Mouse (Mus musculus) adrenal gland, postnatal 4 days (tissue): ENCODE measurements around the gene Dgki. TPM values are rescaled to one million over a fixed set of nuclear protein-coding genes. Genes with fewer than 3 reads are reported as not detected.
A peak's percentile ranks its signal among the peaks of the same experiment; 100 is the strongest.
"Not testable (repeated sequence)": the region's sequence is repeated elsewhere in the genome, so short reads cannot be mapped to it uniquely, and the experiment has no call there.

Experiments
- DNase-seq, 2 experiments: peaks; one replicate each; pipeline ENCODE4 v3.0.0; 2021 to 2022; ENCODE audit warnings: low spot score in 2 of 2, mixed read lengths in 2 of 2
- total RNA-seq, 2 experiments: library from RNA; stranded (reverse); gene quantifications; 2 replicates each; pipeline ENCODE4 v1.2.3; 2021

The Dgki gene
- total RNA-seq, 2 experiments from 2014 or later = 4.0 to 4.2 TPM

DNA sequence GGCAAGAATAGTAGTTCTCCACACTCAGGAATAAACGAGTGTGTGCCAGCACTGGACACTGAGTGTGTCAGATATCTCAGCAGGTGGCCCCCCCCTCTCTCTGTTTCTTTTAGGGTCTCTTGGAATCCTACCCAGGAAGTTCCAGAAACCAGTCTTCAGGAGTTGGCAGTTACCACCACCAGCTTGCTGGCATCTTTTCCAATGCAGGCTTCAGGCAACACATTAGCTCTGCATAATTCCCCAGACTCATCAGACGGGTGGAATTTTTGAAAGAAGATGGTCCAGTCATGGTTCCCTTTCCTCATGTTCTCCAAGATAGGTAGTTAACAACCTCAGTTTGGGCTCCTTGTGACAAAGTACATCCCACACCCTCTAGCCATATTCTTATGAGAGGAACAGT is 149.5 kb downstream of the Dgki start:
- DNase-seq = no peak

- no peak for DNase-seq
Measured at GRCm38 (mm10) chr6:37150038-37150437, 149.9 kb downstream of the Dgki start.

GRCm38 (mm10) chr6:37149196-37149595 is 150.8 kb downstream of the Dgki start:
- no peak for DNase-seq

GRCm38 (mm10) chr6:37147431-37148022 is 152.5 kb downstream of the Dgki start:
- DNase-seq = no peak

- no peak for DNase-seq
Measured at GRCm38 (mm10) chr6:37143867-37144163, 156.2 kb downstream of the Dgki start.

DNA sequence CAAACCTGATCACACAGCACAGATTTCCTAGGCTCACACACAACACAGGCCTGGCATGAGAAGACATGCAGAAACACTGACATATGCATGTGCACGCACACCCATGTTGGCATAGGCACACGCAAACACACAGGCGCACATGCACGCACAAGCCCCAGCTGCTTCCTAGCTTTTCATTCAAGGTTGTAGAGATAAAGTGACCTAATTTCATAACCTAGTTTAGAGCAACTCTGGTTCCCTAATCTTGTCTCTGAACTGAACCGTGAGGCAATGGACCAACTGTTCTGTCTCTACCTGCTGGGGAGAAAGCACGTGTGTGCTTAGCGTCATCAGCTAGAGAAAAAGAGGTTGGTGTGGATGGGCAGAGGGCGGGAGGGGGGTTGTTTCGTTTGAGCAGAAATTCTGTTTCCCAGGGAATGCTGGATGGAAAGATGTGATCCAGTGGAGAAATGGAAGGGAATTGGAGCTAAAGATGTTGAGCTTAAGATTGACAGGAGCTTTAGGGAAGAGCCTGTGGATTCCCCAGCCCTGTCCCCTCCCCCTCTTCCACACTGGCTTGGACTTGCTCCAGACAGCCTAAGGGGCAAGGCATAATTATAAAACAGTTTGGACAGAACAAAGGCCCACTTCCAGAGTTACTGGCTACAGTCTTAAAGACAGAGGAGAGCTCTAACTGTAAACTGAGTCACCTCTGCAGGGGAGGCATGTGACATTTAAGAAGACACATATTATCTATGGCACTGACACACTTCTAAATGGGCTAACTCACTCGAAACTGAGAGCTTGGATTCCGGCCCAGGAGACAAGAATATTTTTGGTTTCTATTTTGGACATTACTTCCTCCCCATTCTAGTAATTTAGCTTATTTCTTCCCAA is 156.8 kb downstream of the Dgki start:
- DNase-seq = no peak

- no peak for DNase-seq
Measured at GRCm38 (mm10) chr6:37138816-37139215, 161.2 kb downstream of the Dgki start.

GRCm38 (mm10) chr6:37131257-37131656 is 168.7 kb downstream of the Dgki start:
- DNase-seq = no peak

GRCm38 (mm10) chr6:37120417-37121154 is 179.4 kb downstream of the Dgki start:
- DNase-seq = no peak

DNA sequence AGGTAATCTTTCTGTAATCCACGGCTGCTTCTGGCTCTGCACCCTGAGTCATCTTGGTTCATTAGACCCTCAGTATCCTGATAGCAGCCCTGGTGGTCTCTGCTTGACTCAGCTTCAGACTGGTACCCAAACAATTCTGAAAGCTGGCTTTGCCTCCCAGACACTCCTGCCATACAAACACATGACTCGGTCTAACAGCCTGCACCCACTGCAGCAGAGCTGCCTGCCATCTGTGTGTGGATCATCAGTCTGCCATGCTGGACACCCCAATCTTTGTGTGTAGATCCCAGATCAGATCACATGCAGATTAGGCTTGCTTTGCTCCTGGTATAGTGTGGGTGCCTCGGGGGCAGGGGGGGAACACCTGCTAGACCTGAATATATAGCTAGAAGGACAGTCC is 180.8 kb downstream of the Dgki start:
- DNase-seq = no peak

DNA sequence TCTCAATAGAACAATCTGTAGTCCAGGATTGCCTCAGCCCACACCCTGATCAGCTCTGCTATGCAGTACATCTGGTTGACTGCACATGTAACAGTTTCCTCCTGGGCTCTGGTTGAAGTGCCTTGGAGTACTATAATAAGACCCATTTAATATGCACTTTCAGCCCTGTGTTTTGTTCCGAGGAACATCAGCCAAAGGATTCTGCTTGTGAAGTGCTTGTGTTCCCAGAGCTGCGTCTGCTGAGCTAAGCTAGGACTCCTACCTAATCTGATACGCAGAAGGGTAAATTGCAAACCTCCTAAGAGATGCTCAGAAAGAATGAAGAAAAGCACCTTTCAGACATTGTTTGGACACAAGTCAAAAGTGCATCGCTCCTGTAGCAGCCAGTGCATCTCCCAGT is 186.9 kb downstream of the Dgki start:
- DNase-seq = no peak

- DNase-seq = not testable (repeated sequence)
Measured at GRCm38 (mm10) chr6:37106236-37106635, 193.7 kb downstream of the Dgki start.

GRCm38 (mm10) chr6:37100413-37100812 is 199.6 kb downstream of the Dgki start:
- DNase-seq = no peak

DNA sequence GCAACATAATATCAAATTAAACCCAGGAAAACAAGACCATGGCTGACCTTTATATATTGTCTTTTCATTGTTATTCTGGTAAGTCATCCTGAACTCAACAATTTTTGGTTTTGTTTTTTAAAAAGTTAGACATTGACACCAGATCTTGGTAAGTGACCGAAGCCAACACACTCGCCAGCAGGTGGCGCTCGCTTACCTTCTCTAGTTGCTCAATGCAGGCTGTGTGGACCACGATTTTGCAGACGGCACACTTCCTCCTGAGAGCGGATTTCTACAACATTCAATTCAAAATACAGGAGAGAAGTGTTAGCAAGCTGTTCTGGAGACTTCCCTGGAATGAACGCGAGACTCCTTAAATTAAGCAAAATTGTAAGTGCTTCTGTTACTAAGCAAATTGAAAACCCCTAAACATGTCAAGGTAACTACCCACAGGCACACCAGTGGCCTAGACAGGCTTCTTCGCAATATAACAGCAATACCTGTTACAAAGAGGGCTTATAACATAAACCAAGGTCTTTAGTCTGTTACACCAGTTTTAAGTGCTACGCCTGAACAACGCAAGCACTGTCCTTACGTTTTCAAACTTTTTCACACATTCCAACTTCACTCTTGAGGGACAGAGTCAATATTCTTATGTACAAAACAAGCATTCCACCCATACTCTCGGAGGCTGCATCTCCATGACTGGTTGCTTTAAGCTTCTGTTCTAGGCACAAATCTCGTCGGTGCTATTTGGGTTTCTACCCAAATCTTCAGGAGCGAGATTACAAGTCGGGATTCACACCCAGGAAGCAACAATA is 202.4 kb downstream of the Dgki start:
- peak; percentile 59 to 74 for DNase-seq

GRCm38 (mm10) chr6:37096840-37097305 is 203.1 kb downstream of the Dgki start:
- DNase-seq = no peak

GRCm38 (mm10) chr6:37089148-37090111 is 210.6 kb downstream of the Dgki start:
- no peak for DNase-seq

GRCm38 (mm10) chr6:37082990-37083389 is 217.0 kb downstream of the Dgki start:
- no peak for DNase-seq

DNA sequence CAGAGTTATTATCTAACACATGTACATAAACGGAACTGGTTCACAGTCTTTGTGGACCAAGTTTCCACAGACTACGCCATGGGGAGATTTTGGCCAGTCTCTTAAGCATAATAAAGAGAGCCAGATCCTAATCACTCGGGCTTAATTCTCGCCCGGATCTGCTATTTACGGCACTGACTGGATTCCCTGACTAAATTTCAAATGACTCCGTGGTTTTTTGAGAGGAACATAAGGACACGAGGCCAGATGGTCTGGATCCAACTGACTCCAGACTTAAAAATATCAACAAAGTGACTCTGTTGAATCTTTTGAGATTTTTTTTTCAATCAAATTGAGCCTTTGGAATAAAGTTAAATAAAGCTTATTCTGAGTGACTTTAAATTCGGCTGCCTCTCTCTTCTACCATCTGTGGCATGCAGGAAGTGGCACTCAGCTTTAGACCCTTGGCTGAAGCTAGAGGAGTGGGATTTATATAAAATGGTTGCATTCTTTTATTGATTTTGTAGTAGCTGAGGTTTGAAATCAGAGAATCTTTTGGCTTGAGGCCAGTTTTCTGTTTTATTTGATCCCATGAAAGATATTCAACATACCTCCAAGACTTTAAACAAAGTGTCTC is 227.5 kb downstream of the Dgki start:
- no peak for DNase-seq

DNA sequence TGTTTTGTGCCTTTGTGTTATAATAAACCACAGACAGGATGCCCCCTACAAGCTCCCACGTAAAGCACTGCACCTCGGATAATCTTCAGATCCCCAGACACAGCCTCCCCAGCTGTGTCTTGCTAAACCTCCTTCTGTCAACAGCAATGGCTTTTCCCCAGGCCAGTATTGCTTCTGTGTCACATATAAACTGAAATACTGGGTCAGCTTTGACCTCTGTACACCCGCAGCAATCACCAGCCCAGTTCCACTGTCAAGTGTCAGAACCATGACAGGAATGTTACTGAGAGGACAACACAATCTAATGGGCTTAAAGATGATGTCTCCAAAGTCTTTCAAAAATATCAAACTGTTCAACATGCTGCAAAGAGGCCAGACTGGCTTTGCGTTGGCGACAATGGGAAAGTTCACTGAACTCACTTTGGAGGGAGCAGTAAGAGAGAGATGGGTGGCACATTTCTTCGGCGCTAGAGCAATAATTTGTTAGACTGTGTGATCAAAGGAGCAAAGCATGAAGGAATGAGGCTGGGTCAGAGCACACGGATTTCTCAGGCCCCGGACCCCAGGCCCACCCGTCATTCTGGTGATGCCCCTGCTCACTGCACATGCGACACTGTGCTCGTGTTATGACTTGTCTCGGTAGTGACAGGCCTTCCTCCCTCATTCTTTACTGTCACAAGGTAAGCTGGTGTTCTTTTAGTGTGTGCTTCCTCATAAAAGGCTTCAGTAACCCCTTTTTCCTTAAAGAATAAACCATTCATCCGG is 230.0 kb downstream of the Dgki start:
- DNase-seq = no peak
